Mouse (Mus musculus) CD4-positive, CD25-positive, alpha-beta regulatory T cell, adult 2 months (primary cell): ENCODE measurements around the gene Ripor3.
A peak's percentile ranks its signal among the peaks of the same experiment; 100 is the strongest.

ENCODE experiments used
- DNase-seq: peaks from one replicate; pipeline ENCODE4 v3.0.0-alpha.2; 2012; ENCODE audit warnings: low read depth, low spot score

Gene Ripor3

DNA sequence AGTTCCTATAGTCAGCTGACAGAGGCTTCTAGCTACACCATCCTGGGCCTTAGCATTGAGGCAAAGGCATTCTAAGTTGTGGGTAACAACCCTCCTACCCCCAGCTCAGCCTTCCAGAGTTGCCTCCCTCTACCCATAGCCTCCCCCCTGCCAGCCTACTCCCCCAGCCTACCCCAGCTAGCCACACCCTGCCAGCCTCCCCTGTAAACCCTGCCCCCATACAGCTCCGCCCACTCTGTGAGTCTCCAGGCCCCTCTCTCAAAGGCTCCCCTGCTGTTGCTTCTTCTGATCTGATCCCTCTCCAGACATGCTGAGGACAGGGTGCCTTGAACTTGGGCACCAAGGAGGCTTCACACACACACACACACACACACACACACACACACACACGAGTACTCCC, 21.4 kb upstream of the Ripor3 start:
- no peak for DNase-seq

- DNase-seq, result no peak
Observed at GRCm38 (mm10) chr2:168028376-168028775, 18.0 kb upstream of the Ripor3 start.

GRCm38 (mm10) chr2:168026467-168026866, 16.0 kb upstream of the Ripor3 start:
- DNase-seq, result no peak

GRCm38 (mm10) chr2:168025882-168026281, 15.5 kb upstream of the Ripor3 start:
- DNase-seq, result no peak

GRCm38 (mm10) chr2:168025174-168025573, 14.8 kb upstream of the Ripor3 start:
- no peak for DNase-seq

DNA sequence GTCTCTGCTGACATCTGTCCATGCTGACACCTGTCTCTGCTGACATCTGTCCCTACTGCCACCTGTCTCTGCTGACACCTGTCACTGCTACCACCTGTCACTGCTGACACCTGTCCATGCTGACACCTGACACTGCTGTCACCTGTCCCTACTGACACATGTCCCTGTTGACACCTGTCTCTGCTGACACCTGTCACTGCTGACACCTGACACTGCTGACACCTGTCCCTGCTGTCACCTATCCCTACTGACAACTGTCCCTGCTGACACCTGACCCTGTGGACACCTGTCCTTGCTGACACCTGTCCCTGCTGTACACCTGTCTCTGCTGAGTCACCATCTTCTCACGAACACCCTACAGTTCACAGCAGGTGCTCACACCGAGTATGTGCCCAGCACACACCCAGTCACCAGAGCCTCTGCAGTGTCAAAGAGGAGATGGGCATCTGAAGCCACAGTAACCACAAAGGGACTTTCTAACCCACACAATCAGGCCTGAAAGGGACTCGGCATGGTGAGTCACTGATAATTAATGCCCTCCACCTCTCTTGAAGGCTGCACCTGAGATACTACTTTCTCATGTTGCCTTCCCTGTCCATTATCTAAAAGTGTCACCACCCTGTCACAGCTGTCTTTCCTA, 13.5 kb upstream of the Ripor3 start:
- DNase-seq, result no peak

GRCm38 (mm10) chr2:168019201-168019715, 8.8 kb upstream of the Ripor3 start:
- DNase-seq, result no peak

DNA sequence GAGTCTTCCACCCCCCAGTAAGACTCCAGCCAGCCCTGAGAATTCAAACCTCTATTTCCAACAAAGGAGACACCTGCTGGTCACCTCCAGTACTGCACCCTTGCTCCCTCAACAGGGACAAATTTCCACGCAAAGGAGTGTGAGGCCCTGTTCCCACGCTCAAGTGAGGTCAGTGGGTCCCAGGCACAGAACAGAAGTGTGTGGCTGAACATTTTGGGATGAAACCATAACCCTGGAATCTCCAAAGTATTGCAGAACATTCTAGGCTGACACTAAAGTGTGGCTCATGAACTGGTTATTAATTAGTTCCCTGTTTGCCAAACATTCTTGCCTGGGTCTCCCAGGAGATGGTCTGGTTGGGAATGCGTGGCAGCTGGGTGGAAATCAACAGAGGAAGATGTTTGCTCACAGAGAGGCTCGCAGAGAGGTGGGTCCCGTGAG, 6.6 kb upstream of the Ripor3 start:
- DNase-seq, result peak; percentile 81

DNA sequence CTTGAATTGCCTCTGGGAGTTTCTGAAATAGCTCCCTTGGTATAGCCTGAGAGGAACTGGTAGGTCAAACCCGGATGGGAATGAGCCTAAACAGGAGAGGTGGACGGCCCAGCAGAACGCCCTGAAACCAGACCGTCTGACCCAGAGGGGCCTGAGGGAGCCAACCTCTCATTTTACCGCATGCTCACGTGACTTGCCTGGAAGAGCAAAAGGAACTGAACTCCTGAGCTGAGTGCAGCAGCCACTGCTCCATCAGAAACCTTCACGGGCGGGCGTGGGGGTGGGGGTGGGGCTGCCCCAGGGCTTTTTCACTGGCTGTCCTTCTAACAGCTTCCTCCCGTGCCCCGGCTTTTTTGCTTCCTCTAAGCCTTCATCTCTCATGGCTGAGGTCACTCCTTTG, 475 bp upstream of the Ripor3 start:
- no peak for DNase-seq

- no peak for DNase-seq
Observed at GRCm38 (mm10) chr2:168008132-168008531, 2.3 kb downstream of the Ripor3 start.

DNA sequence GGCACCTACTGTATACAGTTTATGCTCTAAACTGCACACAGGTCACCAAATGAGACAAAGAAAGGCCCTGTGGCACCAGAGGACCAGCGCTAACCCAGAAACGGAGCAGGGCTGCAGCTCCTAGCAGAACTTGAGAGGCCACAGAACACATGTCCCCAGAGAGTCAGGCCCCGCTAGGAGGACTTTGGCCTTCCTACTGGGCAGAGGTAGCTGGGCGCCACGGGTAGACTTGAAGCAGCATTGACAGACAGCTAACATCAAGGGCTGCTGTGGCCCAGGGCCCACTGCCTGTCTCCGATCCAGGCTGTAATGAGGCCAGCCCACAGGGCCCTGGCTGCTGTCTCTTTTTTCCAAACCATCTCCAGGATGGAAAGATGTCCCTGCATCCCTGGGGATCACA, 3.9 kb downstream of the Ripor3 start:
- DNase-seq, result no peak

- DNase-seq, result no peak
Observed at GRCm38 (mm10) chr2:168005616-168006015, 4.8 kb downstream of the Ripor3 start.

- DNase-seq, result no peak
Observed at GRCm38 (mm10) chr2:168005005-168005404, 5.4 kb downstream of the Ripor3 start.

DNA sequence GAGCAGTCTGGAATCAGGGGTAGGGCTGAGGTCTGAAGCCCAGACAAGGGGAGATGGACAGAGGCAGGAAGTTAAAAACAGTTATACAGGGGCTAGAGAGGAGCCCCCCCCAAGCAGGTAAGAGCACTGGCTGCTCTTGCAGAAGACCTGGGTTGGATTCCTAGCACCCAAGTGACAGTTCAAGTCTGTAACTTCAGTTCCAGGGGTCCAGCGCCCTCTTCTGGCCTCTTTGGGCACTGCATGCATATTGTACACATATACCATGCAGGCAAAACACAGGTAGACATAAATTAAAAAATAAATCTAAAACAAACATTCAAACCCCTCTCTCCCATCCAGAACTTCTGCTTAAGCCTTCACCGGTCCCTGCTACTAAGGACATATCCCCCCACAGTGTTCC, 6.0 kb downstream of the Ripor3 start:
- DNase-seq, result peak; percentile 45

GRCm38 (mm10) chr2:168003431-168003830, 7.0 kb downstream of the Ripor3 start:
- DNase-seq, result no peak

GRCm38 (mm10) chr2:168002884-168003283, 7.5 kb downstream of the Ripor3 start:
- no peak for DNase-seq

- no peak for DNase-seq
Observed at GRCm38 (mm10) chr2:168002188-168002587, 8.2 kb downstream of the Ripor3 start.

GRCm38 (mm10) chr2:167999145-167999743, 11.2 kb downstream of the Ripor3 start:
- DNase-seq, result no peak

DNA sequence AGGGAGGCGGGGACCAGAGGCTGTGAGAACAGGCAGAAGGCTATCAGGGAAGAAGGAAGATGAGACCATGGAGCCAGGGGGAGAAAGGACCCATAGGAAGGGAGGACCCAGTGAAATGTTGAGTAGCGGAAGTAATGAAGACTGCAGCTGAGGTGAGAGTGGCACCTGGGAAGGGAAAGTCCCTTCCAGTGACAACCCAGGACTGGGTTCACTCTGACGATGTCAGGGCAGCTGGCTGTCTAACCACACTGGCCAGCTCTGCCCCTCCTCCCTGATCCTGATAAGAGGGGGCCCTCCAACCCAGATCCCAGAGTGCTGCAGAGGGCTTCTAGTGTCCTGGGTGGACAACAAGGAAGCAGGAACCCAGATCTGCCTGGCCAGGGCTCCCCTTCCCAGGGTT, 12.9 kb downstream of the Ripor3 start:
- DNase-seq, result peak; percentile 80

GRCm38 (mm10) chr2:167996672-167997215, 13.7 kb downstream of the Ripor3 start:
- DNase-seq, result peak; percentile 61

GRCm38 (mm10) chr2:167995870-167996635, 14.4 kb downstream of the Ripor3 start:
- DNase-seq, result peak; percentile 54

GRCm38 (mm10) chr2:167993260-167993659, 17.2 kb downstream of the Ripor3 start:
- no peak for DNase-seq
